Mouse (Mus musculus): ENCODE data around the gene Rcan1. TPM values are rescaled to one million over a fixed set of nuclear protein-coding genes. Genes with fewer than 3 reads are reported as not detected.
A peak's percentile ranks its signal among the peaks of the same experiment; 100 is the strongest.

The Rcan1 gene
- polyA plus RNA-seq, 1 experiment: 11.6 TPM

- Histone ChIP-seq H3K4me3 (ENCODE audit: control insufficient read depth, low read depth, low read length) (no peak overlapping the region), H3K36me3 (ENCODE audit: control insufficient read depth, insufficient read depth, low read length) (no peaks in the 10 kb centered on the region), H3K27me3 (ENCODE audit: control insufficient read depth, insufficient read depth, low read length) (no peaks in the 10 kb centered on the region), H3K4me1 (ENCODE audit: control insufficient read depth, insufficient read depth, low read length) (no peaks in the 10 kb centered on the region), H3K27ac (ENCODE audit: control insufficient read depth, insufficient read depth, low read depth, low read length) (no peak overlapping the region)
- TF ChIP-seq CTCF (IDR thresholded peaks at IDR 0.05; ENCODE audit: control insufficient read depth, insufficient read depth, insufficient replicate concordance, low read depth, low read length) (no peak), POLR2A (IDR thresholded peaks at IDR 0.05; ENCODE audit: control insufficient read depth, low read depth, low read length) (no peak)
Observed at GRCm38 (mm10) chr16:92449080-92449479, 21.6 kb downstream of the Rcan1 start.

DNA sequence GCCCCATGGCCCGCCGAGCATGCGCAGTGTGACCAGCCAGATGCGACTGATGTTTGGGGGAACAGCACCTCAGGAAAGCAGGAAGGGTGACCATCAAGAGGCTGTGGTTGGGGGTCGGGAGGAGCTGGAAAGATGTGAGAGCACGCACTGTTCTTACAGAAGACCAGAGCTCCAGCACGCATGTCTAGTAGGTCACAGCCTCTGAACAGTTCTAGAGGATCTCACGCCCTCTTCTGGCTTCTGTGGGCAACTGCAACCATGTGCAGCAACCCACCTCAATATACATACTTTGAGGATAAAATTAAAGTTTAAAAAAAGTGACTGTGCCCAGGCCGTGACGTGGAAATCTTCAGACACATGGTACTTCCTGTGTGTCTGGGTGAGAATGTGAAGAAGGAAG, 25.3 kb downstream of the Rcan1 start:
- H3K27ac ChIP-seq (ENCODE audit: control insufficient read depth, insufficient read depth, low read depth, low read length): no peak overlapping the region
- H3K4me3 ChIP-seq (ENCODE audit: control insufficient read depth, low read depth, low read length): no peak overlapping the region
- H3K36me3 ChIP-seq (ENCODE audit: control insufficient read depth, insufficient read depth, low read length): no peaks in the 10 kb centered on the region
- TF ChIP-seq POLR2A (IDR thresholded peaks at IDR 0.05; ENCODE audit: control insufficient read depth, low read depth, low read length) (no peak), CTCF (IDR thresholded peaks at IDR 0.05; ENCODE audit: control insufficient read depth, insufficient read depth, insufficient replicate concordance, low read depth, low read length) (peak; percentile 48; the same call in 1 of the 2 replicates)
- H3K27me3 ChIP-seq (ENCODE audit: control insufficient read depth, insufficient read depth, low read length): no peaks in the 10 kb centered on the region
- H3K4me1 ChIP-seq (ENCODE audit: control insufficient read depth, insufficient read depth, low read length): no peaks in the 10 kb centered on the region

DNA sequence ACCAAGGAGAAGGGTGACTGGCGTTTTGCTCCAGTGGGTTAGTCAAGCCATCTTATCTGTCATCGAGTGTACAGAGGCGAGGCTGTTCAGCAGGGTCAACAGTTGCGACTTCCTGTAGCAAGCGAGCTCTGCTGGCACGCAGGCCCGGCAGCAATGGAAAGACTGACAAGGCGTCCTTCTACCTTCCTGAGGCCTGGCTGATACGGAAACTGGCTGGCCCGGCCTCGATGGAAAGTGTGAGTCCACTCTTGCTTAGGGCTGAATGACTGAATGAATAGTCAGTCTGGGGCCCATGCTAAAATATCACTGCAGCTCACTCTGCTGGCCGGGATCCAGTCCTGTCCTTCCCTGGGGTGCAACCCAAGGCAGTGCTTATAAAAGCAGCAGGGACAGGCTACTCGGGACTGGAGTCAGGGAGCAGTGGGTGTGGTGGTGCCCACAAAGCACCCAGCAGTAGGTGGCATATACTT, 27.0 kb downstream of the Rcan1 start:
- H3K27ac ChIP-seq (ENCODE audit: control insufficient read depth, insufficient read depth, low read depth, low read length): no peak overlapping the region
- TF ChIP-seq POLR2A (IDR thresholded peaks at IDR 0.05; ENCODE audit: control insufficient read depth, low read depth, low read length): no peak
- H3K4me1 ChIP-seq (ENCODE audit: control insufficient read depth, insufficient read depth, low read length): no peaks in the 10 kb centered on the region
- H3K36me3 ChIP-seq (ENCODE audit: control insufficient read depth, insufficient read depth, low read length): no peaks in the 10 kb centered on the region
- H3K4me3 ChIP-seq (ENCODE audit: control insufficient read depth, low read depth, low read length): no peak overlapping the region
- no peaks in the 10 kb centered on the region for H3K27me3 ChIP-seq (ENCODE audit: control insufficient read depth, insufficient read depth, low read length)

- Histone ChIP-seq H3K36me3 (ENCODE audit: control insufficient read depth, insufficient read depth, low read length) (no peaks in the 10 kb centered on the region), H3K27ac (ENCODE audit: control insufficient read depth, insufficient read depth, low read depth, low read length) (no peak overlapping the region), H3K4me3 (ENCODE audit: control insufficient read depth, low read depth, low read length) (no peak overlapping the region), H3K4me1 (ENCODE audit: control insufficient read depth, insufficient read depth, low read length) (no peaks in the 10 kb centered on the region), H3K27me3 (ENCODE audit: control insufficient read depth, insufficient read depth, low read length) (no peaks in the 10 kb centered on the region)
- TF ChIP-seq POLR2A (IDR thresholded peaks at IDR 0.05; ENCODE audit: control insufficient read depth, low read depth, low read length) (no peak), CTCF (IDR thresholded peaks at IDR 0.05; ENCODE audit: control insufficient read depth, insufficient read depth, insufficient replicate concordance, low read depth, low read length) (no peak)
Observed at GRCm38 (mm10) chr16:92442946-92443345, 27.7 kb downstream of the Rcan1 start.

- Histone ChIP-seq H3K27ac (ENCODE audit: control insufficient read depth, insufficient read depth, low read depth, low read length) (no peak overlapping the region), H3K4me1 (ENCODE audit: control insufficient read depth, insufficient read depth, low read length) (no peaks in the 10 kb centered on the region)
- TF ChIP-seq POLR2A (IDR thresholded peaks at IDR 0.05; ENCODE audit: control insufficient read depth, low read depth, low read length) (no peak), CTCF (IDR thresholded peaks at IDR 0.05; ENCODE audit: control insufficient read depth, insufficient read depth, insufficient replicate concordance, low read depth, low read length) (no peak)
Observed at GRCm38 (mm10) chr16:92442150-92442549, 28.5 kb downstream of the Rcan1 start.

GRCm38 (mm10) chr16:92441203-92441602, 29.5 kb downstream of the Rcan1 start:
- Histone ChIP-seq H3K4me1 (ENCODE audit: control insufficient read depth, insufficient read depth, low read length) (no peaks in the 10 kb centered on the region), H3K36me3 (ENCODE audit: control insufficient read depth, insufficient read depth, low read length) (no peaks in the 10 kb centered on the region), H3K27ac (ENCODE audit: control insufficient read depth, insufficient read depth, low read depth, low read length) (no peak overlapping the region), H3K27me3 (ENCODE audit: control insufficient read depth, insufficient read depth, low read length) (no peaks in the 10 kb centered on the region), H3K4me3 (ENCODE audit: control insufficient read depth, low read depth, low read length) (no peak overlapping the region)
- TF ChIP-seq CTCF (IDR thresholded peaks at IDR 0.05; ENCODE audit: control insufficient read depth, insufficient read depth, insufficient replicate concordance, low read depth, low read length) (no peak), POLR2A (IDR thresholded peaks at IDR 0.05; ENCODE audit: control insufficient read depth, low read depth, low read length) (no peak)

More at GRCm38 (mm10) chr16:92442150-92442549, 28.5 kb downstream of the Rcan1 start:
- H3K36me3 ChIP-seq (ENCODE audit: control insufficient read depth, insufficient read depth, low read length): no peaks in the 10 kb centered on the region
- no peaks in the 10 kb centered on the region for H3K27me3 ChIP-seq (ENCODE audit: control insufficient read depth, insufficient read depth, low read length)
- H3K4me3 ChIP-seq (ENCODE audit: control insufficient read depth, low read depth, low read length): no peak overlapping the region

- H3K27ac ChIP-seq (ENCODE audit: control insufficient read depth, insufficient read depth, low read depth, low read length): no peak overlapping the region
Observed at GRCm38 (mm10) chr16:92440229-92440628, 30.4 kb downstream of the Rcan1 start.

GRCm38 (mm10) chr16:92439775-92440174, 30.9 kb downstream of the Rcan1 start:
- H3K36me3 ChIP-seq (ENCODE audit: control insufficient read depth, insufficient read depth, low read length): no peaks in the 10 kb centered on the region
- no peak overlapping the region for H3K4me3 ChIP-seq (ENCODE audit: control insufficient read depth, low read depth, low read length)
- H3K4me1 ChIP-seq (ENCODE audit: control insufficient read depth, insufficient read depth, low read length): no peaks in the 10 kb centered on the region
- no peak overlapping the region for H3K27ac ChIP-seq (ENCODE audit: control insufficient read depth, insufficient read depth, low read depth, low read length)
- H3K27me3 ChIP-seq (ENCODE audit: control insufficient read depth, insufficient read depth, low read length): no peaks in the 10 kb centered on the region
- TF ChIP-seq POLR2A (IDR thresholded peaks at IDR 0.05; ENCODE audit: control insufficient read depth, low read depth, low read length): no peak
- TF ChIP-seq CTCF (IDR thresholded peaks at IDR 0.05; ENCODE audit: control insufficient read depth, insufficient read depth, insufficient replicate concordance, low read depth, low read length): no peak

More at GRCm38 (mm10) chr16:92440229-92440628, 30.4 kb downstream of the Rcan1 start:
- H3K4me3 ChIP-seq (ENCODE audit: control insufficient read depth, low read depth, low read length): no peak overlapping the region
- no peaks in the 10 kb centered on the region for H3K27me3 ChIP-seq (ENCODE audit: control insufficient read depth, insufficient read depth, low read length)
- no peaks in the 10 kb centered on the region for H3K36me3 ChIP-seq (ENCODE audit: control insufficient read depth, insufficient read depth, low read length)
- TF ChIP-seq POLR2A (IDR thresholded peaks at IDR 0.05; ENCODE audit: control insufficient read depth, low read depth, low read length): no peak
- TF ChIP-seq CTCF (IDR thresholded peaks at IDR 0.05; ENCODE audit: control insufficient read depth, insufficient read depth, insufficient replicate concordance, low read depth, low read length): no peak
- H3K4me1 ChIP-seq (ENCODE audit: control insufficient read depth, insufficient read depth, low read length): no peaks in the 10 kb centered on the region
